Mouse (Mus musculus) CD4-positive, CD25-positive, alpha-beta regulatory T cell, adult 4 months (primary cell): ENCODE measurements around the gene Tmem185b. TPM values are rescaled to one million over a fixed set of nuclear protein-coding genes. Genes with fewer than 3 reads are reported as not detected.

ENCODE experiments used
- ATAC-seq: one replicate; pipeline ENCODE4 v1.8.0; 2017
- polyA plus RNA-seq, 2 experiments: library from polyadenylated mRNA; unstranded; fragments of 100-300 nt; shearing (Covaris generic); gene quantifications; one replicate each; pipeline ENCODE4 v1.2.1; 2017

The Tmem185b gene
- polyA plus RNA-seq: 10 to 100 TPM; 24.9 to 25.4 TPM

DNA sequence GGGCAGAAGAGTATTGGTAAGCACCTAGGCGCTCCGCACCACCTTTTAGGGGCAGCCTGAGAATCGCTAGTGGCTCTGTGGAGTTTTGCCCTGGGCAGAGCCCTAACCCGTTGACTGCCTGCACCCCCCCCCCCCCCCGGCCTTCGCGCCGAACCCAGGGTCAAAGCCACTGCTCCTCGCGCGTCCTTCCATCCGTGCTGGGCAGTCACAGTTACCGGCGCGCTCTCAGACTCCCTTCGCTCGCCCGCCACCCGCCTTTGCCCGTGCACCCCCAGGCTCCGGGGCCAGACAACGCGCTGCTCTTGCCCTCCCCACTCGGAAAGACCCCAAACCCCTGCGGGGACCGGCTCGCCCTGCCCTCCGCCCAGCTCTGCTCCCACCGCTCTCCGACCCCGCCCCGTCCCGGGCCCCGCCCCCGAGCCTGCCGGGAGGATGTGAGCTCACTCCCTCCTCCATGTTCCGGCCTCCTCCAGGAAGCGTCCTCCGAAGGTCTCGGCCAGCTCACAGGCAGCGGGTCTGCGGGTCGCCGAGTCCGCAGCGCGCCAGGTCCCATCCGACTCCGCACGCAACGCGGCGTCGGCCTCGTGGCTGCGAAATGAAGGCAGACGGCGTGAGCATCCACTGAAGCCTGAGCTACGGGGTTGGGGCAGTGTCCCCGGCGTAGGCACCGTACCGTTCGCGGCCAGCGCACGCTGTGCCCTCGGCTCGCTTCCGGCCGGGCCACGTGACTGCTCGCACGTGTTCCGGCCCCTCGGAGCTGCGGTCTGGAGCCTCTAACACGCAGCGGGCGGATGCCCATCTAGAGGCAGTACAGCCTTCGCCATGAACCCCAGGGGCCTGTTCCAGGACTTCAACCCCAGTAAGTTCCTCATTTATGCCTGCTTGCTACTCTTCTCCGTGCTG is at the start of gene Tmem185b:
TSS of gene Tmem185b (plus strand) at position 472 of the 903 bp plus-strand sequence.
- ATAC-seq: peak; percentile 91

DNA sequence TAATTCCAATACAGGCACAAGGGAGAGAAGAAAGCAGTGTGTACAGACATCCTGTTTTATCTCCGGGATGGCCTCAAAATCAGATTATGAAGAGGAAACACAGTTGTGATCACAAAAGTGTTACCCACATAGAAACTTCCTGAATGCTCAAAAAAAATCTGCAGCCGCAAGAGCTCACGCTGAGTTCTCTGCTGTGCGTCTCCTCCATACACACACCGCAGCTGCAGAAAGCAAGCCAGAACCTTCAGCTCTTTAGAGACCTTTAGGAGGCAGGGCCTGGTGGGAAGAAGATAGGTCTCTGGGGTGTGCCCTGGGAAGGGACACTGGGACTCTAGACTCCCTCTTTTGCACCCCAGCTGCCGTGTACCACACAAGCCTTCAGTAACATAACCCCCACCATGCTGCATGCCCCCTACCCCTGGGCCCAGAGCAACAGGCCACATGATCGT is 49.0 kb upstream of the Tmem185b start:
- peak; percentile 58 for ATAC-seq

DNA sequence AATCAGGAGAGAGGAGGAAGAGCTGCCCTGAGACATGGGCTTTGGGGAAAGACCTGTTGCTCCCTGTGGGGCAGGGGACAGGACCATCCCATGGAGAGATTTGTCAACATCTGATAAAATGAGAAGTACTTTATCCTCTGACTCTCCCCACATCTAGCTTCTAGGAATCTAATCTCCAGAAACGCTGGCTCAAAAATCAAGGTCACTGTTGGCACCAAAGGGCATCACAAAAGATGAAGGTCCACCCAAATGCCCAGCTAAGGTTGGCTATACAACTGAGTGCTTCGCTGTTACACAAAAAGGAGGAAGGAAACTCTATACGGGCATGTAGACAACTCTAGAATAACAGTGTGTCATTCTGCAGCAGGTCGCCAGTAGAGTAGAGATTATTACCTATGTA is 46.3 kb upstream of the Tmem185b start:
- ATAC-seq: no peak

DNA sequence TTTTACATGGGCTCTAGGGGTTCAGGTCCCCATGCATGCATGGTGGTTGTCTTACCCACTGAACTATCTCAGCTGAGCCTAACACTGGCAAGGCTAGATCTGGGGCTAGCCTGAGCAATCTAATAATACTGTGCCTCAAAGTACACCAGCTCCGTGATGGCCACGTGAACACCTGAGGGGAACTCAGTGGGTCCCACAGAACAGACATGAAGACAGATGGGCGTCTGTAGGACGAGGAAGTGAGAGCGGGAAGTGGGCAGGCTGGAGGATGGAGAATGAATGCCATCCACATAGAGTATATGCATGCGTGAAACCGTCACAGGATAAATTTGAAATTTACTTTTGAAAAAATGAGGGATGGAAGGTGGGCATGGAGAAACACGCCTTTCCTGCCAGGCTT is 45.3 kb upstream of the Tmem185b start:
- ATAC-seq: no peak

DNA sequence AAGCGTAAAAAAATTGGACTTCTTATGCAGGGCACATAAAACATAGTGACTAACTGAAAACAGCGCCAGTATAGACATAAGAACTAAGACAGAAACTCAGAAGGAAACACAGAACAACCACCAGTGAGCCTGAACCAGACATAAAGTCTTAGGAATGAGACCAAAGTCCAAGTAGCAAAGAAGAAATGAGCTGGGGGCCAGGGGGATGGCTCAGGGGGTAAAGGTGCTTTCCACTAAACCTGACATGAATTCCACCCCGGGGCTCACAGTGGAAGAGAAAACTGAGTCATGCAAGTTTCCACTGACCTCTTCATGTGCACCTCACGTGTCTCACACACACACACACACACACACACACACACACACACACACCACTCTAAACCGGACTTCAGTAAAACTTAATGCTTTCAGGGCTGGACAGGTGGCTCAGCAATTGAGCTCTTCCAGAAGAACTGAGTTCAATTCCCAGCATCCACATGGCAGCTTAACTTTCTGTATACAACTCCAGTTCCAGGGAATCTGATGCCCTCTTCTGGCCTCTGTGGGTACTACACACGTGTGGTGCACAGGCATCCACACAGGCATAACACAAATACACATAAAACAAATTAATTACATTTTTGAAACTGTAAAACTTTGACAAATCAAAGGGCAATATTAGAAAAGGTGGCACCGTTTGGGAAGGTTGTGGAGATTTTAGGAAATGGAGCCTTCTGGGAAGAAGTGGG is 44.6 kb upstream of the Tmem185b start:
- ATAC-seq: no peak

DNA sequence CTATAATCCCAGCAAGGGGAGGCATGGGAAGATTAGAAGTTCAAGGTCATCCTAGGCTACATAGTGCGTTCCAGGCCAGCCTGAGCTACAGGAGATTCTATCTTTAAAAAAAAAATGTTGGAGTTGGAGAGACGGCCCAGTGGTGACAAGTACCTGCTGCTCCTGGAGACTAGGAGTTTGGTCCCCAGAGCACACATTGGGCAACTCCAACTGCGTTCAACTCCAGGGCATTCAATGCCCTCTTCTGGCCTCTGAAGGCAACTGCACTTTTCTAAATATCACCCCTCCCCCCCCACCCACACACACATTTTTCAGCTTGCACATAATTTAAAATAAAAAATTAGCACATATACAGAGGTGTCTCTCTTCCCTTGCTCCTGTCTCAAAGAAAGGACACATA is 43.1 kb upstream of the Tmem185b start:
- ATAC-seq: no peak

DNA sequence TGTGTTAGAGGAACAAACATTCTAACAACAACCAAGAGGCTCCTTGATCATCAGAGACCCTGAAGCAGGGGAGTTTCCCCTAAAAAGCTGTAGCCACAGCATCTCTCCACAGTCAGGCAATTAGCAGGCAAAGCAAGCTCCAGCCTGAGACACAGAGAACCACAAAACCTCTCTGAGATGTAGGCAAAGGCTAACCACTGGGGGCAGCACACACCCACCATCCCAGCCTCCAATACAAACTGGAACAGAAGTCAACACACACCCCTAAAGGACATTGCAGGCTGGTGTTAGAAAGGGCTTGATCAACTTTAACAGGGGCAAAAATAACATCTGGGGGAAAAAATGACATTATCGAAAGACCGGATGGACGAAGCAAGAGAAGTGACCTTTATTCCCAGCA is 41.5 kb upstream of the Tmem185b start:
- ATAC-seq: peak; percentile 51

DNA sequence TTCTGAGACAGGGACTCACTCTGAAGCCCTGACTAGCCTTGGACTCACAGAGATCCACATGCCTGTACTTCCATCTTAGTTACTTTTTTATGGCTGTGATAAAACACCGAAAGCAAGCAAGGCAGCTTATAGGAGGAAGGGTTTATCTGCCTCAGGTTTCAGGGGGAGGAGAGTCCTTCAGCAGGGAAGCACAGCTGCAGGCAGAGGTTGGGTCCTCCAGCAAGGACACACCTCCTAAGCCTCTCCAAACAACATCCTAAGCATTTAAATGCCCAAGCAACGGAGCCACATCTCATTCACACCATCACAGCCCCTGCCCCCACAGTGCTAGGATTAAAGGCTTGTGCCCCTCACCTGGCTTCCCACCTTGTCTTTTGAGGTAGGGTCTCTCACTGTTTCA is 40.1 kb upstream of the Tmem185b start:
- ATAC-seq: no peak

DNA sequence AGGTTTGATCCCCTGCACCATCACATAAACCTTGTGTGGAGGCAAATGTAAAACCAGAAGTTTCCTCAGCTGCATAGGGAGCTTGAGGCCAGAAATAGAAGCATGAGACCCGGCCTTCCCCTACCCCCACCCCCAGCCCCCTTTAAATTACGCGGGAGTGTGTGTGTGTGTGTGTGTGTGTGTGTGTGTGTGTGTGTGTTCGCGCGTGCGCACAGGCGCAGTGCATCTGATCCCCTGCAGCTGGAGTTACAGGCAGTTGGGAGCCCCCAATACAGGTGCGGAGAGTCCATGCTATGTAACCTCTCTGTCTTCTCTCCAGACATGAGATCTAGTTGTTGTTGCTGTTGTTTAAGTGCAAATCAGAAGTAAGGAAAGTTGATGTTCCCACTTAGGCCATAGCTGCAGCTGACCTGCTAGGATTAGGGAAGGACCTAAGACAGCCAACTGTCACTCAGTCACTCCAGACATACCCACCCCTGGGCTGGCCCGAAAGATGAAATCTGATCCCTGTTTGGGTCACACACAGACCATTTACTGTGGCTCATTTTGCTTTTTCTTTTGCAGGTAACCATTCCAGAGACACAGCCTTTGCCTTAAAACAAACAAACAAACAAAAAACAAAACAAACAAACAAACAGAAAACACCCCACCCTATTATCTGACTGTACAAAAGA is 37.9 kb upstream of the Tmem185b start:
- no peak for ATAC-seq

DNA sequence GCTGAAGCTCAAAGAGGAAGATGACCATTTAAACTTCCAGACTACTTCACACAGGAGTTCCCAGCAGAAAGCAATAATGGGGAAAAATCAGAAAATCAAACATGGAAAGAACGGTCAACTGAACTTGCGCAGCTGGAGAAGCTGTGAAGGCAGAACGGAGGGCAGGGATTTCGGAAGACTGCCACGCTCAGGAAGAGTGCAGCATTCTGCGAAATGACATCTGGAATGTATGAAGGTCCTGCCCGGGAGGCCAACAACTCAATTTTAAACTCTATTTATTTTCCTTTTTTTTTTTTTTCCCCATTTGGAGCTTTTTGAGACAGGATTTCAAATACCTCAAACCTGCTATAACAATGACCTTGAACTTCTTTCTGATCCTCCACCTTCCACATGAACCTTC is 35.2 kb upstream of the Tmem185b start:
- ATAC-seq: no peak

DNA sequence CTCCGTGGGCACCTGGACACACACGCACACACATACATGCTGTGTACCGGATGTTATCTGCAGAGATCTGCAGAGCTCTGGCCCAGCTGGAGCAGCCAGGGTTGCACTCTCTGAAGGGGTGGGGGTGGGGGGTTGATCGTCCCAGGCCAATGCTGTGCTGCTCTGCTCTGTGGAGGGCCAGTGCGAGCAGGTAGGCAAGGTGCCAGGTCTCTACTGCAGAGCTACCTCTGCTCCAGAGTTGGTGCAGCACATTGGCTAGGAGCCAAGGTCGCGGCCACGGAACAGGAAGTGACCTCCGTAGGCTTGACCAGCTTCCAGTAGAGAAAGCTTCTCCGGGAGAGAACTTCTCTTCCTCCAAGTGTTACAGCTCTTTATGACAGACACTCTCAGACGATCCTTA is 33.9 kb upstream of the Tmem185b start:
- peak; percentile 76 for ATAC-seq

DNA sequence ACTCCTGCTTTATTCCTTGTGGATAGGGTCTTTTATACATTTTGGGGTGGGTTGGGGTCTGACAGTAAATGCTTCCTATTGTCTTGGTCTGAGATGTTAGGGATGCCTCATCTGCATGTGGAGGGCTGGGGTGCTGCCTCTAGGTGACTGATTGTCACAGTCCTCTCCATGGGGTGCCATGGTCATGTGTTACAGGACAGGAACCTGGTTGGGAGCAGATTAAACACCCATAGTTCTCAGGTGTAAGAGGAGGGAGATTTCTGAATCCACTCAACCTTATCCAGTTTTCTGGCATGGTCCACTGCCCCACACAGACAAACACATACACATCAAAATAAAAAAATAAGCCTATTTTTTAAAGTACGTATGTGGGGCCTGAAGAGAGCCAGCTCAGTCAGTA is 33.5 kb upstream of the Tmem185b start:
- no peak for ATAC-seq

DNA sequence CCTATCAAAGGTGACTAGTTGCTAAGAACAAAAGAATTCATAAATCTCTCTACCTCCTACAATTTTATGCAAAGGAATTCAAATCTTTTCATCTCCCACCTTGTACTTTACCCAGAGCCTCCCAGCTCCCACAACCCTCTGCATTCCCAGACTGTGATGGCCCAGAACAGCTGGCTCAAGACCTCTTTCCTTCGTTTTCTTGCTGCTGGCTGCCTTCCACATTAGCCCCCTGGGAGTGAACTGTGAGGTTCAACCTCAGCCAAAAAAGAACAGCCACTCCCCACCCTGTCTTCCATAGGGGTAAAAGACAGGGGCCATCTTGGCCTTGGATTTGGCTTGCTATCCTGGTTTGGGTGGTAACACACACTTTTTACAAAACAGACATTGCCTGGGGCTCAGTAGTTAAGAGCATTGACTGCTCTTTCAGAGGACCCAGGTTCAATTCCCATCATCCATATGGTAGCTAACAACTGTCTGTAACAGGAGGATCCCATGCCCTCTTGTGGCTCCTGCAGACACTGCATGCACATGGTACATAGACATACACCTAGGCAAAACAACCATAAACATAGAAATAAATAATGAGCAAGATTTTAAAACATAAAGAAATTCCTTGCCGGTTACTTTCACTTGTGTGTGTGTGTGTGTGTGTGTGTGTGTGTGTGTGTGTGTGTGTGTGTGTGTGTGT is 31.8 kb upstream of the Tmem185b start:
- no peak for ATAC-seq

DNA sequence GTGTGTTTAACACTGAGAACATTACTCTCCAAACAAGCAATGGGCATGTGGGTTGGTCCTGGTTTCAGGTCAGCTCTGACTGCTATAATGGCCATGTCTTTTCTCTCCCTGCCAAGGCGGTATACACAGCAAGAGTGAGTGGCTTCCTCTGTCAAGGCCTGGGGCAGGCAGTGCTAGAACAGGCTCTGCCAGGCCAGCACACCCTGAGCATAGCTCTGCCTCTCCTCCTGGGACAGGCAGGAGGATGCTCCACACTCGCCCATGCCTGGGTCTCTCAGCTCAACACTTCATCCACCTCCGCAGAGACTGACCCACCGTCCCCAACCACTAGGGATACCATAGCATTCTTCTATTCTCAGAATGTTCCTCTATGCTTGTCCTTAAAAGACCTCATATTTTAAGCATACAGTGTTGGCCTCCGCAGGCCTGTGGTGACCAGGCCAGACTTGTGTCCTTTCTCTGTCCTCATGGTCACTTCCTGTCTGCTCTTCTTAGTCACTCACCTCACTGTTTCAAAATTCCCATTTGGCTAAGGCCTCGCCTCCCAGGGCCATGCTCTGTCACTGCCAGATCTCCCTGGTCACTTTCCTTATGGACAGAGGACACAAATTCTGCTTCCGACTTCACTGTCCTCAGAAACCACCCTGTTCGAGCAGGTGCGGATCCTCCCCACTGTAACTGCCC is 31.1 kb upstream of the Tmem185b start:
- ATAC-seq: no peak

DNA sequence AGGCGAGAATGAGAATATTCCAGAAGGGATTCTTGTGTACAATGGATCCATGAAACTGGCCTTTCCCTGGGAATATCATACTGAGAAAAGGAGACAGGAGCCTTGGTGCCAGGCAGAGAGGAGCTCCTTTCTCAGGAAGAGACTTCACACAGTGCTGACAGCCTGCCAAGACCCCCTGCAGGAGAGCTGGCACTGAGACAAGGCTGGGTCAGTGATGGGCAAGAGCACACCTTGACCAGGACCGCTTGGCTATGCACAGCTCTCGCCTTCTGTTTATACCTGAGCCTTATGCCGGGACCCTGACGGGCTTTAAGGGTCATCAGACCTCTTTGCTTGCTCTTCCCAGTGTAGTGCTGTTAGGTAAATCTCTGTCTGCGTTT is 30.6 kb upstream of the Tmem185b start:
- ATAC-seq: no peak

DNA sequence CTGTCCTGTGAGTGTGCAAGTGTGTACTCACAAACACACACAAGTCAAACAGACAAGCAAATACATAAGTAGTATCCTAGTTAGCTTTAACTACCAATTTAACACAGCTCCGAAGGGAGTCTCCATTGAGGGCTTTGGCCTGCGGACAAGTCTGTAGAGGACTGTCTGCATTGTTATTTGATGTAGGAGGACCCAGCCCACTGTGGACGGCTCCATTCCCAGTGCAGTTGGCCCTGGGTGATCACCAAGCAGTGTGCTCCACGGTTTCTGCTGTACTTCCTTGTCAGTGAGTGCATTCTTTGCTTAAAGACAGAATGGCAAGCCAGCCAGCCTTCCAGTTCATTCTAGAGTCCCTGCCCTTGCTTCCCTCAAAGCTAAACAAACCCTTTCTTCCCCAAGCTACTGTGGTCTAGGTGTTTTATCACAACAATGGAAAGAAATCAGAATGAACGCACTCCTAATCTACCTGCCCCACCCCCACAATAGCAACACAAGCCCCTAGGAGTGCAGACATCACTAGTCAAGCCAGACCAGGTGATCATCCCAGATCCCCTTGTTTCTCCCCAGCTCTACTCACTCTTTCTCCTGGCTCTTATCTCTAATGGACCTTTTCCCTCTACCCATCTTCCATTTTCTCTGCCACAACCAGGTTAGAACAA is 28.5 kb upstream of the Tmem185b start:
- no peak for ATAC-seq

DNA sequence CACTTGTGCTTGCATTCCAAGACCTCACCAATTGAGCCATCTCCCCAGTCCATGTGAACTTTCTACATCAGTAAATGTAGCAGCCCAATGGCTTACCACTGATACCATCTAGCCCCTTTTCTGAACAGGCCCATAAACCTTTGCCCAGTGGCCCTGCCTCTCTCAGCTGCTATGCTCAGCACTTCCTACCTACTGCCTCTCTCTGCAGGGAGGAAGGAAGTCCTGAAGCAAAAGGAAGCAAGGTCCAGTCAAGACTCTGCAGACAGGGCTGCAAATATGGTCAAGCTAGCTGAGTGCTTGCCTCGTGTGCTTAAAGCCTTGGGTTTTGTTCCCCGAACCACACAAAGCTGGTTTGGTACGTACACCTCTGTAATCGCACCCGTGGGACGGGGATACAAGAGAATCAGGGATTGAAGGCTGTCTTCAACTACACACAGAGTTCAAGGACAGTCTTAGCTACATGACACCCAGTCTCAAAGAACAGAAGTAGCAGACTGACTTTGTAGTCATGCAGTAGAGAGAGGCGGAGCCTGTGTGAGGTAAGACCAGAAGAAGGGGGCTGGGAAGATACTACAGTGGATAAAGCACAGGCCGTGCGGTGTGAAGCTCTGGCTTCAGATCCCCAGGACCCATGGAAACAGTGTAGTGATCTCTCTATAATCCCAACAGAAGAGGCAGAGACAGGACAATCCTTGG is 27.3 kb upstream of the Tmem185b start:
- ATAC-seq: no peak

DNA sequence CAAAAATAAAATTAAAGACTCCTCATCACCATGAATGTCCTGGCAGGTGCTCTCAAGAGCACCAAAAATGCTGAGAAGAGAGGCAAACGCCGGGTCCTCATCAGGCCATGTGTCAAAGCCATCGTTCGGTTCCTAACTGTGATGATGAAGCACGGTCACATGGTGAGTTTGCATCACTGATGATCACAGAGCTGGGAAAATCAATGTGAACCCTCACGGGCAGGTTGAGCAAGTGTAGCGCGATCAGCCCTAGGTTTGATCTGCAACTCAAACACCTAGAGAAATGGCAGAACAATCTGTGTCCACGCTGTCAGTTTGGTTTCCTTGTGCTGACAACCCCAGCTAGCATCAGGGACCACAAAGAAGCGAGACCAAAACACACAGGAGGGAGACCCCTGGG is 26.5 kb upstream of the Tmem185b start:
- ATAC-seq: no peak

DNA sequence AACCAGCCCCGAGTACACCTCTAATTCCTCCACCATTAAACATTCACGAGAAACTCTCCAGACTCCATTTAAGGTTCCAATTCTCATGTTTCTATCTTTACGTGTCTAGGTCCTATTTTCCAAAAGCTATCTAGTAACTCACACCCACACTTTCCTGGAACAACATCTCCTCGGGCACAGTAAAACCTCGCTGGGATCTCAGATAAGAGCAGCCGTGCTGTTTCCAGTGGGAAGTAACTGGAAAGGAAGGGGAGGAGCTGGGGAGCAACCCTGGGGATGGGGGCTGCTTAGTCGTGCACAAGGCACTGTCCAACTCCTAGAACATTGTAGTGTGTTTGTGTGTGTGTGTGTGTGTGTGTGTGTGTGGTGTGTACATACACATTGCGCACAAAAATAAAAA is 24.1 kb upstream of the Tmem185b start:
- ATAC-seq: no peak

DNA sequence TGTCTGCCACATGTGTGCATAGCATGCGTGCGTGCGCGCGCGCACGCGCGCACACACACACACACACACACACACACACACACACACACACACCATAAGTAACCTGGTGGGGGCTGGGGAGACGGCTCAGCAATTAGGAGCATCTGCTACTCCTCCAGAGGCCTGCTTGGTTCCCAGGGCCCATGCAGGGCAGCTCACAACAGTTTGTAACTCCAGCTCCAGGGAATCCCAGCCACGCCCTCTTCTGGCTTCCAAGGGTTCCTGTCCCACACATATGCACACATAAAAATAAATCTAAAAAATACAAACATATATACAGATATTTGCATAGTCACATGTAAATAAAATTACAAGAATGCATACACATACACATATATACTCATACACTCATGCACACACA is 23.2 kb upstream of the Tmem185b start:
- ATAC-seq: no peak

DNA sequence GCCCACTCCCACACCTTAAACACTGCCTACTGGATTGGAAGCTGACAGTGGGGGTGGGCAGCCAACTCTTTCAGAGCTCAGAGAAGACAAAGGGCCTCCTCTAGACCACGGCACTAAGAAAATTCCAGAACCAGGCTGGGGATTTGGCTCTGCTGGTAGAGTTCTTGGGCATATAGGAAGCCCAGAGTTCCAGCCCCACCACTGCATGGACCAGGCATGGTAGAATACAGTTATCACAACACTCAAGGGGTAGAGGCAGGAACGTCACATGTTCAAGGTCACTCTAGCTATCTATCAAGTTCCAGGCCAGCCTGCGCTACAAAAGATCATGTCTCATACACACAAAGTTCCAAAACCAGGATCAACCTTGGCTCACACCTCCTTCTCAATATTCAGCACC is 22.8 kb upstream of the Tmem185b start:
- ATAC-seq: no peak
